Mouse (Mus musculus): ENCODE results near the gene Dlk1.

The Dlk1 gene

DNA sequence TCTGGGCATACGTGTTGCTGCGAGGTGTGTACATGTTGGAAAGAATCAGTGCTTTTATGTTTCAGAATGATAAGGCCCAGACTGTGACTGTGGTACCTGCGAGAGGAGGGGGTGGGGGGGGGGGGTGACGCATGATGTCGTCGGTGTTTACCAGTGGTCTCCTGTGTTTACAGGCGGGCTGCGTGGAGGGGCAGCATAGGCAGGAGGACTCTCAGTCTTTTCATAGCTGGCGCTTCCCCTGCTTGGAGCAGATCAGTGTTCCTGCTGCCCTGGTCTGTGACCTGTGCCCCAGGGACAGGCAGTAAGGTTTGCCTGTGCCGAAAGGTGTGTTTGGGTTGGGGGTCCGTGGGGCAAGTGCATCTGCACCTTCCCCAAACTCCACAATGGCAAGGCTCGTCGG lies at the start of gene Dlk1:
Gene Dlk1 (plus strand): TSS at position 232 of the 400 bp plus-strand sequence.
- no peak for DNase-seq (ENCODE audit: low spot score)

DNA sequence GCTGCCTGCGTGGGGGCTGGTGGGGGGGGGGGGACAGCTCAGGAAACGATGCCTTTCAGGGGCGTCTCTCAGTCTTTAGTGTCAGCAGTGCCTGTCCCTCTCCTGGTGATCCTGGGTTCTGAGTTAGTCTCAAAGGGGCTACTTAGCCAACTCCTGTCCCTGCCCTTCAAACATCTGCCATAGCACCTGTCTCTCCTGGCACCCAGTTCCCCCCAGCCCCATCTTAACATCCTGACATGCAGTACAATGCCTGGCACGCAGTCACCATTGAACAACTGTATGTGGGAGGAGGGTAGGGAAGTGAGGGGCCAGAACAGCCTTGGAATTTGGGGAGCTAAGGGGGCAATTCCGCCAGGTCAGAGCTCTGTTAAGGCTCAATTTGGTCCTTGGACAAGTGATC lies 49.7 kb upstream of the Dlk1 start:
- DNase-seq (ENCODE audit: low spot score) = no peak

DNA sequence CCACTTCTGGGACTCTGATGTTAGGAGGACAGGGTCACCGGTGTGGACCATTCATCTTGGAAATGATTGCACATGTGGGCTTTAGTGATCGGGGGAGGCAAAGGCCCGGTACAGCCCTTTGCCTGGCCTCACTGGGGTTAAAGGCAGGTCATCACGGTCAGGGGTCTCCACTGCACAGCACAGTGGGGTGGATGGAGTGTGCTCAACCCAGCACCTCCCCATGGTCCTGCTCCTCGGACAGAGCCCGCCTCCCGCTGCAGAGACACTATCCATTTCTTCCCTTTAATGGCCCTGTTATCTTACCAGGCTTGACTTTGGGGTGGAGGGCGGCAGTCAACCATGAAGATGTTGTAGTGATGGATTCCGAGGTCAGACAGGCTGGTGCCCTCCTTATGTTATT lies 48.9 kb upstream of the Dlk1 start:
- DNase-seq (ENCODE audit: low spot score) = no peak

DNA sequence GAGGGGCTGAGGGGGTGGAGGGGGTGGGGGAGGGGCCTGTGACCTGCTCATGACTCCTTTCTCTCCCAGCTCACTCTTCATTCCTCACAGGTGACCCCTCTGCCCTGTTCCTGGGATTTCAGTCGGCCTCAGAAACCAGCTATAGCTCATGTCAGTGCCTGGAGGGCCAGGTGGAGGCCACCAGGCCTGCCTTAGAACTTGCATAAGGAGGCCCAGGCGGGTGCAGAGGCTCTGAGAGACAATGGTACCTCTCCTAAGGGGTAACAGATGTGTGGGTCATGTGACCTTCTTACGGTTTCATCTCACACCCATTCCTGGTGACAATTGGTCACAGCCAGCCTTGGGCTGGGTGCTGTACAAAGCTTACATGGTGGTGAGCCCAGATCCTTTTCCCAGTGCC lies 46.6 kb upstream of the Dlk1 start:
- no peak for DNase-seq (ENCODE audit: low spot score)

DNA sequence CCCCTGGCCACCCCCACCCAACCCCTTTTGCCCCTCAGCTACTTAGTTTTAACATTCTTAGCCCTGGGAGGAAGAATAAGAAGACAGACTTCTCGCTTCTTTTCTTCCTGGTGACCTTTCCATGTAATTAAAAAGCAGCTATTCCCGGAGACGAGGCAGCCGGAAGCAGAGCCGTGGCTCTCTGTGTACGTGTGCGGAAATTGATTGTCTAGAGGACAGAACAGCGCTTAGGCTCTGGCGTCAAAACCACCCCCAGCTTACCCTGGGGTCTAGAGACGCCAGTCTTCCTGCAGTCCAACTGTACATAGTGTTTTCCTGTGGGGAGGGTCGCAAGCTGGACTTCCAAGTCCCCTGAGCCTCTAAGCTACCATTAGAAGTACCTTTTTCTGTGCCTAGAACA lies 41.9 kb upstream of the Dlk1 start:
- no peak for DNase-seq (ENCODE audit: low spot score)

DNA sequence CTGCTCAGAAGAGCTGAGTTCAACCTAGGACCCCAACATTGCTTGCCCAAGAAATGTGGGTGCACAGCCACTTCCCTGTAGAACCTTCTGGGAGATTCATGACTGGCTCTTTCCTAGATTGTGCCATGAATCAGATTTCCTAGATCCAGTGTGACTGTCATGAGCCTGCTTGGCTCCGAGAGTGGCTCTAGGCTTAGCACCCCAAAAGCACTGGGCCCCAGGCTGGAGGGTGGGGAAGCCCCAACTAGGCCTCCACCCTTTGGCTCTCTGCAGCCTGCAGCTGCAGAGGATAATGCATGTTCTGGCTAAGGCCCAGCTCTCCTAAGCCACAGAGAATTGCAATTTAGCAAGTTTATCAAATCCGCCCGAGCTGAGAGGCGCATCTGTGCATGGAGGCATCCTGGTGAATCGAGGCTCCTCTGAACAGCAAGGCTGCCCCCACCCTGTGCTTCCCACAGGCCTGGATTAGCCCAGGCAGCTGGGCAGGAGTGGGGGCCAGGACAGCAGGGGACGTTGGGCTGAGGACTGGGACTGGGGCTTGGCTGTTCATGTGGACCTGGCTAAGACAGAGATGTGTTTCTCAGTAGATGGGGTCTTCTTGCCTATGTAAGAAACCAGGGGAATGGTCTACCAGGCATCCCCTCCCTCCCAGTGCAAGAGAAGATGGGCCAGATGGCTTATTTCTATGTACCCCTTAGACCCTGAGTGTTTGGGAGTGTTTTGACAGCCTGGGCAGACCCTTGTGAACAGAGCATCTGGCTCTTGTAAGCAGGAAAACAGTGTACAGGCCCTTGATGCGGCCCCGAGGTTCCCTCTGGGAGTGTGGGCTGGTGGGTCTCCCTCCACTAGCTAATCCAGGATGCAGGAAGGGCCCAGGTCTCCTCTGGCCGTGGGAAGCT lies 41.2 kb upstream of the Dlk1 start:
- DNase-seq (ENCODE audit: low spot score) = no peak

DNA sequence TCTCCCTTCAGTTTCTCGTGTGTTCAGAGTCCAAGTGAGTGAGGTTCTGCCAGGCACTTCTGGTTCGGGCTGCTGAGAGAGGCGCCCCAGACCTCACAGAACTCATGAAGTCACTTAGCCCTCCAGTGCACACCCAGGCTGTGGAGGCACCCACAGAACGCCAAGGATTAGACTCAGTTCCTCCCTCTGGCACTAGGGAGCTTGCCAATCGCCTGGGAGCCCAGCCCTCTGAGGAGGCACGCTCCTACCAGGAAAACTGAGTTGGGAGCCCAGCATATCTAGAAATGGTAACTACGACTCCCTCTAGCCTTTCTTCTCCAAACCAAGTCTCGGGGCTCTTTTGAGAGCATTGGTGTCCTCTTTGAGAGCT lies 40.6 kb upstream of the Dlk1 start:
- no peak for DNase-seq (ENCODE audit: low spot score)

DNA sequence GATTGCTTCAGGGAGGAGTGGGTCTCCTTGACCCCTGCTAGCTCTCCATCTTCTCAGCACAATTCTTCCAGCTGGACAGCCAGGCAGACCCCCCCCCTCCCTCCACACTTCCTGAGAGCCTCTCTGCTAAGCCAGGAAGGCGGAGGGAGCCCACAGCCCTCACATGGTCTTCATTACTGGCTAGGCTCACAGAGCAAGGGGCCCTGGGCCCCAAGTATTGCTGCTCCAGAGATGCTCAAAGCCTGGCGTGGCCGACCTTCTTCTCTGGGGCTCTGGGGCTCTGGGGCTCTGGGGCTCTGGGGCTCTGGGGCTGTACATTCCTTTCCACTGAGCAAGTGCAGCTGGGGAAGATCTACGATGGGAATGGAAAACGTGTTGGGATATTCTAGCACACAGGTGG lies 39.9 kb upstream of the Dlk1 start:
- no peak for DNase-seq (ENCODE audit: low spot score)

DNA sequence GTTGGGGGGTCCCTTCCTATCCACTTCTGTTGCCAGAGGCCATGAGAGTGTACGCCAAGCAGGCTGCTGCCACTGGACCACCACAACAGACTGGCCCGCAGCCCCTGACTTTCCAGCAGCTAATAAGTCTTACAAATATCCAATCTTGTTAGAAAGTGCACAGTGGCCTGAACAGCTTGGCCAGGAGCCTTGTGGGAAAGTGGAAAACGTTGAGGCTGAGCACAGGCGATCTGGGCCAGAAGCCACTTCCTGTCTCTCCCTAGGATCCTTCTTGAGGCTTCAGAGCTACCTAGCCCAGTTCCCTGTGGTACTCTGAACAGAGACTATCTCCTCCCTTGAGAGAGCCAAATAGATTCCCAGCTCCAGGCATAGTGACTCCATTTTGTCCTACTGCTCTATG lies 39.3 kb upstream of the Dlk1 start:
- no peak for DNase-seq (ENCODE audit: low spot score)

DNA sequence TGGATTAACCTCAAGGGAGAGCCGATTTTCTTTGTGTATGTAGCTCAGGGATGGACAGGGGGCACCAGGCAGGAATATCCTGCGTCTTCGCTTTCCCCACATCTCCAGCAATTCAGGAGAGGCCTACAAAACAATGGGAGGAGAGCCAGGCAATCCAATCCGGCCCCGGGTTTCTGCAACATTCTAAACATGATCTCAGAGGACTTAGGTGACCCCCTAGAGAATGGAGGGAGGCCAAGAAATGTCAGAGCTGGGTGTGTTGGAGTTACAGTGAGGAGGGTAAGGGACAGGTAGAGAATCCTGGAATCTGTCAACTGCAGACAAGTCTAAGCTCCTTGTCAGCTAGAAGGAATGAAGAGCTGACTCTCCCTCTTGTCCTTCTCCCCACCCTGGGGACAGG lies 35.9 kb upstream of the Dlk1 start:
- DNase-seq (ENCODE audit: low spot score) = no peak

DNA sequence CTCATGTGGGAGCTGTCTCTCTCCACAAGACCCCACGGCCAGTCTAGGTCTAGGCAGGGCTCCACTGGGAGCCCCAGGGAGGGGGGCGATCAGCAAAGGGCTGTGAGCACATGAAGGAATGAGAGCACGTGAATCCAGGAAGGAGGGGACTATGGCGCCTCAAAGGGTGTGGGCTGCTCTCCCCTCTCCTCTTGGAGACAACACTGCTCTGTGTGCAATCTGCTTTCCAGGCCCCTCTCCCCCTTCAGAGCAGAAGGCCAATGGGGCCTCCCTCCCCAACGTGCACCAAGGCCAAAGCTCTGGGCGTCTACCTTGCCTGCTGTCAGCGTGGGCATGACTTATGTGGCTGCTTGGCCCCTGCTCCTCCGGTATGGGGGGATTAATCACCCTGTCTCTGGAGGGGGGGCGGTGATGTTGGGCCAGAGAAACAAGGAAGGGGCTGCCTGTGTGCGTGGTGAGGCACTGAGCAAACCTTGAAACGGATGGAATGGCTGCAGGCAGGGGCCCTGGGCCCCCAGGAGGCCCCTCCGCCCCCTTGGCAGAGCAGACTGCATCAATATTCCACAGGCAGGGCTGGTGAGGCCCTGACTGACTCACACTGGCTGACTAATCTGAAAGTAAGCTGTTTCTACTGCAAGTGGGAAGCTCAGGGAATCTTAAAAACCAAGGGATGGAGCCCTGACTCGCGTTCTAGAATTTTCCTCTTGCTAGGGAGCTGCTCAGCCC lies 35.0 kb upstream of the Dlk1 start:
- DNase-seq (ENCODE audit: low spot score) = no peak

DNA sequence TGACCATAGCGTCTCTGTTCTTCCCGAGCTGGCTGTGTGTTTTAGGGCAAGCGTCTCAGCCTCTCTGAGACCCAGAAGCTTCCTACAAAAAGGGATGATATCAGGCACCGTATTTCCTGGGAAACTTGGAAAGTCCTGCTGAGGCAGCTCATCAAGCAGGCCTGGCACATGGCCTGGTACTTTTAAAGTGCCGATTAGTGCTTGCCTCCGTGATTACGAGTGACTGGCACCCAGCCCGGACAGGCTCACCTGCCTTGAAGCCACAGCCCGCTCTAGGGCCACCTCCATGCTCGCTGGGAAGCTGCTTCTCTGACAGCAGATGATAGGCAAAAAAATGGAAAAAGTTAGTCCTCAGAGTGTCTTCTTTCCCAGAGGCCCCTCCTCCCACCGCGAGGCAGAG lies 32.6 kb upstream of the Dlk1 start:
- no peak for DNase-seq (ENCODE audit: low spot score)

DNA sequence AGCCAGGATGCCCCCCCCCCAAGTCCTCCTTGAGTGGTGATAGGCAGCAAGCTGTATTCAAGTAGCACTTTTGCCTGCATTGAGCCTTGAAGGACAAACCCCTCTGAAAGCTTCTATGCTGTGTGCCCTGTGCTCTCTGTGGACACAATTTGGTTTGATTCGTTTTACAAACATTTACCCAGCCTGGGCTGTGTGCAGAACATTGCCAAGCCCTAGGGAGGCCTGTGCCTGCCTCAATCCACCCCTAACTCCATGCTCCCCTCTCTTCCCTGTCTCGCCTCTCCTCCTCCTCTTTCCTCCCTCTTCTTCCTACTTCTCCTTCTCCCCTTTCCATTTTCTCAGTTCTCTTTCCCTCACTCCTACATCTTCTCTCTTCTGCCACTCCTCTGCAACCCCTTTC lies 29.5 kb upstream of the Dlk1 start:
- no peak for DNase-seq (ENCODE audit: low spot score)

DNA sequence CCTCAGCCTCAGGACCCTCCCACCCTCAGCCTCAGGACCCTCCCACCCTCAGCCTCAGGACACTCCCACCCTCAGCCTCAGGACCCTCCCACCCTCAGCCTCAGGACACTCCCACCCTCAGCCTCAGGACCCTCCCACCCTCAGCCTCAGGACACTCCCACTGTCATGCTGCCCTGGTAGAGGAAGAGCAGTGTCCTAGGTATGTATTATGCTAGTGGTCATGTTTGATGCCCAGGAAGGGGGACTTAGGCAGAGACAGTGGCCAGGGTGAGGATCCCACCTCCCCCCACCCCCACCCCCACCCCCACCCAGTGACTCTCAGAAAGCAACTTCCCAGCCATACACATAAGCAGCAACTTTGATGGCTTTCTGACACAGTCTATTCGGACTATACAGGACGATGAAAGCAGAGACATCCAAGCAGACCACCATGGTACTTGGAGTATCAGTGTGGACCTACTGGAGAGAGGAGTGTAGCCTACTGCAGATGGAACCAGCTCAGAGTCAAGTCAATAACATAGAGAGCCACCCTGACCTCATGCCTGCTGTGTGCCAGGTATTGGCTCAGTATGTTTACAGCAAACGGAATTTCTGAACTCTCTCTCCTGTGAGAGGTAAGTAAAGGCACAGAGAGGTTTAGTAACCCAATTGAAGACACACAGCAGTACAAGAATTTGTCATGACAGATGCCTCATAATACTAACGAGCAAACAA lies 28.8 kb upstream of the Dlk1 start:
- no peak for DNase-seq (ENCODE audit: low spot score)

DNA sequence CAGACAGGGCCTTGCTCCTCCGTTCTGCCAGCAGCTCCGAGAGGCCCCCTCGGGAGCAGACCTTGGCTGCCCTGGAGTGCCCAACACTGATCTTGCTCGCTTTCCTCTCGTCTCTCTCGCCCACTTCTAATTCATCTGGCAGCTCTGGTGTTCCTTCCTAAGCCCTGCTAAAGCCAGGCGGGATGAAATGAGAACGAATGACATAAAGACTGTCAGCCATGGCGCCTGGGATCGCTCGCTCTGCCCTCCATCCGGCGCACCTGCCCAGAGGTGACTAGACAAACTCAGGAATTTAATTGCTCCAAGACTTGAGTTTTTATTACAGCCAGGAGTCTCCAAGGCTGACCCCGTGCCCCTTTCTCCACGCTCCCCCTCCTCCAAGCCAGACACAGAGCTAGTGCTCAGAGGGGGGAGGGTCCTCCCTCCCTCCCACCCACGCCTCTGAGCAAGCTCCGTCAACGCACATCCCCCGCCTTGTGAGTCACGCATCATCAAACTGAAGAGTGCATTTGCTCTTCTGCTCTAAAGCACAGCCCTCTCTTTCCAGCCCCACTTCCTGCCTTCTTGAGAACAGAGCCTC lies 27.8 kb upstream of the Dlk1 start:
- no peak for DNase-seq (ENCODE audit: low spot score)

DNA sequence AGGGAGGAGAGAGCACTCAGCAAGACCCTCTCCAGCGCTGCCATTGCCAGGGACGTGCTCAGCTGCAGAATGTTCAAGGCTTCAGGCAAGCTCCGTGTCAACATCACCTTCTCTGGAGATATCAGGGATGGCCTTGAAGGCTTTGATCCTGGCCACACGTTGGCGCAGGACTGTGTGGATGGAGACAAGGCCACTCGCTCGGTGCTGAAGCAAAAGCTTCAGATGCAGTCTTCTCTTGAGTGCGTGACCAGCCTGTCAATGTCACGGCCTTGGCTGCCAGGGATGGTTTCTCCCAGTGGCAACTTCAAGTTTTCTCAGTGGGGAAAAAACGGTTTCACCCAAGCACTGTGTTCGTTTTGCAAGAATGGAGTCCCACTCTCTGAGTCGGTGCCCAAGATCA lies 26.6 kb upstream of the Dlk1 start:
- DNase-seq (ENCODE audit: low spot score) = no peak

DNA sequence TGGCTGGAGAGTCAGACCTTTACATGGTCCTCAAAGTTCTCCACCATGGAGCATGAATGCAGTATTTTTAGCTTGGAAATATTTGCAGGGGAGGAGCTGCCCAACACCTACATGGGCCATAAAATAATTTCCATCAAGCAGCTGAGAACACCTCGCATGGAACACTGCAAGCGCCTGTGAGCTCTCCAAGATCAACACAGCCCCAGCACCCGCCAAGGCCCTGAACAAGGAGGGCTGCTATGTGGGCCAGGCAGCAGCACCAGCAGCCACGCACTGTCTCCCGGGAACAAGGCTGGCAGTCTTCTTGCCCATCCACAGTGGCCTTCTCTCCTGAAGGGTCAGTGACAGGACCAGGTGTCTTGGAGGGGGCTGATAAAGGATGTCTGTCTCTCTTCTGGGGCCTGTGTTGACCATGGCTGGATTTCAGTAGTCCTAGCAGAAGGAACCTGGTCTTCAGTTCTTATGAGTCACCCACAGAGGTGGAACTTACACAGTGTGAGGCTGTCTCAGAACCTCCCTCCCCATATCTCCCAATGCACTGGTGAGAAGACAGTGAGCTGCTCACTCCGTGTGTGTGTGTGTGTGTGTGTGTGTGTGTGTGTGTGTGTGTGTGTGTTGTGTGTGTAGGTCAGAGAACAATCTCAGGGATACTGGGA lies 20.0 kb upstream of the Dlk1 start:
- no peak for DNase-seq (ENCODE audit: low spot score)

DNA sequence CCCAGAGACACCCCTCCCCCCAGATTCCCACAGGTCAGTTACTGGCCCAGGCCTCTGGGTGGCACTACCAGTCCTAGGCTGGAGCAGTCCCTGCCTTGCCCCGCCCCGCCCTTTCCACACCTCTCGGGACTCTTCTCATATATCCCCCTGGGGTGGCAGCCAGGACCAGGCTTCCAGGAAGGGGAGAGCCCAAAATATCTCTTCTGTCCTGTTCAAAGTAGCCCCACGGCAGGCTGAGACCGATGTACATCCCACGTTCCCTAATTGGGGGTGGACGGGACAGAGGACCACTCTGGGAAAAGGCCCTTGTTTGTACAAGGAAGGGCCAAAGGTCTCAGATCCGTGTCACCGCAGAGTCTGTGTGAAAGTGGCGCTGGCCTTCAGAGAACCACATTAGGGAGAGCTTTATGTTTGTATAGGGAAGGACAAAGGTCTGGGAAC lies 16.2 kb upstream of the Dlk1 start:
- DNase-seq (ENCODE audit: low spot score) = no peak

DNA sequence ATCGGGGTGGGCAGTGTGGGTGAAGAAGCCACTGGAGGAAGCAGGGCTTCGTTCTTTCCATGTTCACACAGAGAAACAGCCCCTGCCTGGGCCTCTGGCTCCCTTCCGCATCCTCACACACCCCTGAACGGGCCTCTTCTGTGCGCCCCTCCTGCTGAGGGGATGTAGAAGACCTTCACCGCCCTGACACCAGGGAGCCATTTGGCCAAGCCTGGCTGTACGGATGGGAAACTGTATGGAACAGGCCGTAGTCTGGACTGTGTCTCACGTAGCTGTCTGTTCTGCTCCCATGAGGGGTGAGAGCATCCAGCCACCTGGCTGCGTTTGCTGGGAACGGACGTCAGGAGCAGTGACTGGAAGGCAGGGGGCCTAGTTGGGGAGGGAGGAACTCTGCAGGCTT lies 15.8 kb upstream of the Dlk1 start:
- no peak for DNase-seq (ENCODE audit: low spot score)

DNA sequence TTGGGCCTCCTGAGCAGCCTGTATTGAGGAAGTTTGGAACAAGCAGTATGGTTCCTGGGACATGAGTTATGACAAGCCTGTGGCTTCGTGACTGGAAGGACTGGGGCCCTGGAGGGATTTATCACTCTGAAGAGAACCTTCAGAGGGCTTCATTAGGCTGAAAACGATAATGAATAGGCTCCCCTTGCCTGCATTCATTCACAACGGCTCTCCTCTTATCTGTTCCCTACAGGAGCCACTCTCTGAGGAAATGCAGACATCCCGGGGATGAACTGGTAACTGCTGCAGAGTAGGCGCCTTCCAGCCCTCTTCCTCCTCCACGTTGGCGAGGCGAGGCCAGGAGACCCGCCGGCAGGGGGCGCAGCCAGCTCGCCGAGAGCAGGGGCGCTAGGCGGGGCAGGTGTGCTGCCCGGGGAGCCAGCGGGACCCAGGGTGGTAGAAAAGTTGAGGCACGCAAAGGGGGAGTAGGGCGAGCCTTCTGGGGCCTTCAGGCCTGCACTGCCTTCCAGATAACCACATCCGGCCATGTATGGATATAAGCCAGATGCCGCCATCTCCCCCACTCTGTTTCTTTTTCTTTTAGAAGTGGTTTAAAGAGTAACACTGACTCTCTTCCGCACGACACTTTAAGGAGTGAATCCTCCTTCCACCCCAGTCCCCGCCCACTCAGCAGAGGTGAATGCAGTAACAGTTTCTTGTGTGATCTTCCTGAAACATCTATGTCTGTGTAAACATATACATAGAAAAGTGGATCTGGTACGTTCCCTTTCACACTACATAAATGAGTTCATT lies 14.9 kb upstream of the Dlk1 start:
- no peak for DNase-seq (ENCODE audit: low spot score)

DNA sequence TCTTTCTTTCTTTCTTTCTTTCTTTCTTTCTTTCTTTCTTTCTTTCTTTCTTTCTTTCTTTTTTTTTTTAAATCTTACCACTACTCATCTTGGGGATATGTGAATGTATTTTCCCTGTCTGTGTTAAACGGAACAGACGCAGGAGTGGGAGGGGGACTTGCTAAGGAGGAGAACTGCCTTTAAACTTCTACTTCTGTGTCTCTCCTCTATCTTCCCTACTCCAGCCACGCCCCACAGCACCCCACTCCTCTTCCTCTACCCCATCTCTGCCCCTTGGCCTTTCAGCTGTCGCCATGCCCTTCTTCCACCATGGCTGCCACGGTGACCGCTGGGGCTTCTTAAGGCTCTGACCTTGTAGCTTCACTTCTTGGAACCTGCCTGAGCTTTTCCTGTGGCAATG lies 14.2 kb upstream of the Dlk1 start:
- no peak for DNase-seq (ENCODE audit: low spot score)

All from layer of hippocampus, adult 9-10 months (tissue).